Mouse (Mus musculus) cerebellum, postnatal 10 days (tissue): Measurements from ENCODE around the gene A530016L24Rik.

Source experiments
- DNase-seq, 2 experiments: peaks; one replicate each; pipeline ENCODE4 v3.0.0; 2021; ENCODE audit warnings: mixed read lengths in 2 of 2

A530016L24Rik gene

GRCm38 (mm10) chr12:112503003-112503771 is 13.9 kb downstream of the A530016L24Rik start:
- no peak for DNase-seq

GRCm38 (mm10) chr12:112506267-112506666 is 17.0 kb downstream of the A530016L24Rik start:
- DNase-seq, result no peak

- DNase-seq, result peak in 1 of 2 experiments; percentile 30
These were observed 18.0 kb downstream of the A530016L24Rik start for GRCm38 (mm10) chr12:112507264-112507663.

- no peak for DNase-seq
These were observed 18.7 kb downstream of the A530016L24Rik start for GRCm38 (mm10) chr12:112507984-112508383.

GRCm38 (mm10) chr12:112510365-112510732 is 21.1 kb downstream of the A530016L24Rik start:
- no peak for DNase-seq

- DNase-seq, result peak; percentile 59 to 67
These were observed 21.6 kb downstream of the A530016L24Rik start for GRCm38 (mm10) chr12:112510733-112511372.

GRCm38 (mm10) chr12:112514897-112515296 is 25.6 kb downstream of the A530016L24Rik start:
- DNase-seq, result no peak

- DNase-seq, result no peak
These were observed 27.6 kb downstream of the A530016L24Rik start, which contains the start of gene Tmem179 for GRCm38 (mm10) chr12:112516697-112517337. Gene Tmem179 (minus strand): TSS chr12:112516747.

- DNase-seq, result no peak
These were observed 28.9 kb downstream of the A530016L24Rik start for GRCm38 (mm10) chr12:112518105-112518504.

GRCm38 (mm10) chr12:112533758-112534157 is 44.5 kb downstream of the A530016L24Rik start:
- no peak for DNase-seq

GRCm38 (mm10) chr12:112537233-112537632 is 48.0 kb downstream of the A530016L24Rik start:
- no peak for DNase-seq

- DNase-seq, result no peak
These were observed 49.1 kb downstream of the A530016L24Rik start for GRCm38 (mm10) chr12:112538356-112538755.

GRCm38 (mm10) chr12:112539466-112539965 is 50.3 kb downstream of the A530016L24Rik start:
- DNase-seq, result no peak

GRCm38 (mm10) chr12:112540321-112540720 is 51.1 kb downstream of the A530016L24Rik start:
- DNase-seq, result no peak

- DNase-seq, result peak; percentile 74 to 76
These were observed 52.3 kb downstream of the A530016L24Rik start for GRCm38 (mm10) chr12:112541483-112542091.

GRCm38 (mm10) chr12:112542257-112542919 is 53.1 kb downstream of the A530016L24Rik start:
- DNase-seq, result no peak

- peak; percentile 97 to 98 for DNase-seq
These were observed 53.7 kb downstream of the A530016L24Rik start for GRCm38 (mm10) chr12:112542920-112543300.

- no peak for DNase-seq
These were observed 54.7 kb downstream of the A530016L24Rik start for GRCm38 (mm10) chr12:112543941-112544340.

- no peak for DNase-seq
These were observed 55.9 kb downstream of the A530016L24Rik start for GRCm38 (mm10) chr12:112544946-112545701.

- DNase-seq, result no peak
These were observed 56.9 kb downstream of the A530016L24Rik start for GRCm38 (mm10) chr12:112546110-112546509.

GRCm38 (mm10) chr12:112549287-112549686 is 60.0 kb downstream of the A530016L24Rik start:
- DNase-seq, result no peak
